Mouse (Mus musculus): ENCODE measurements around the gene Mlxipl. TPM values are rescaled to one million over a fixed set of nuclear protein-coding genes. Genes with fewer than 3 reads are reported as not detected.
A peak's percentile ranks its signal among the peaks of the same experiment; 100 is the strongest.

Mlxipl gene
- total and polyA plus RNA-seq, 2 experiments from 2014 or later: 0.79 to 1.2 TPM

- no peak for ATAC-seq (ENCODE audit: low FRiP score)
- Histone ChIP-seq H3K27me3 (ENCODE audit: insufficient read depth, low read length) (0 out of 2 replicates have a peak, but pooled peaks cover 3% of the 10 kb centered on the region), H3K9me3 (ENCODE audit: low read length) (no peaks in the 10 kb centered on the region), H3K4me3 (ENCODE audit: low read depth, low read length) (no peak overlapping the region), H3K4me2 (ENCODE audit: low read depth, low read length, poor library complexity, severe bottlenecking) (no peak overlapping the region), H3K36me3 (ENCODE audit: insufficient read depth, low read length) (no peaks in the 10 kb centered on the region), H3K27ac (ENCODE audit: low read depth, low read length) (no peak overlapping the region), H3K4me1 (ENCODE audit: insufficient read depth, low read length) (no peaks in the 10 kb centered on the region), H3K9ac (replicated peaks; ENCODE audit: low read length, poor library complexity, severe bottlenecking) (no peak overlapping the region)
- no peak for TF ChIP-seq CTCF (IDR thresholded peaks at IDR 0.05)
- DNase-seq (ENCODE audit: low spot score): no peak
- WGBS: 88% methylated on average over 6 of the region's 6 CpGs
These were observed 38.0 kb downstream of the Mlxipl start for GRCm38 (mm10) chr5:135127669-135128068.

DNA sequence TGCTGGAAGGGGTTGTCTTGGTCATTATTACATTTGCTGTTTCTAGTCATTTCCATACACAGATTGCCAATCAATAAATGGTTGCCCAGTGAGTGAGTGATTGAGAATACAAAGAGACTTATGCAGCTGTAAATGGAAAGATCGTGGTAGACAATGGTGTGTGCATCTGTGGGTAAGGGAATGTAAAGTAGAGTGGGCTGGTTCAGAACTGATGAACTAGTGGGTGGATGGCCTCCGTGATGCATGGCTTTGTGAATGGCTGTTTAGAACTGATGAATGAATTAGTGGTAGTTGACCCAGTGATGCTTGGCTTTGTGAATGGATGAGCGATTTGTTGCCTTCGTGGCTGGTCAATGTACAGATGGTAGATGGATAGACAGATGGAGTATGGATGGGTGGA, 40.1 kb downstream of the Mlxipl start:
- H3K9ac ChIP-seq (replicated peaks; ENCODE audit: low read length, poor library complexity, severe bottlenecking): no peak overlapping the region
- 85% methylated on average over 4 of the region's 4 CpGs for WGBS
- H3K4me3 ChIP-seq (ENCODE audit: low read depth, low read length): no peak overlapping the region
- H3K36me3 ChIP-seq (ENCODE audit: insufficient read depth, low read length): no peaks in the 10 kb centered on the region
- H3K4me1 ChIP-seq (ENCODE audit: insufficient read depth, low read length): 0 out of 2 replicates have a peak, but pooled peaks cover 5% of the 10 kb centered on the region
- DNase-seq (ENCODE audit: low spot score): no peak
- H3K4me2 ChIP-seq (ENCODE audit: low read depth, low read length, poor library complexity, severe bottlenecking): no peak overlapping the region
- peaks cover 14% of the 10 kb centered on the region for H3K27me3 ChIP-seq (ENCODE audit: insufficient read depth, low read length)
- ATAC-seq (ENCODE audit: low FRiP score): no peak
- H3K27ac ChIP-seq (ENCODE audit: low read depth, low read length): no peak overlapping the region
- no peaks in the 10 kb centered on the region for H3K9me3 ChIP-seq (ENCODE audit: low read length)
- TF ChIP-seq CTCF (IDR thresholded peaks at IDR 0.05): no peak

GRCm38 (mm10) chr5:135133736-135134405, 44.2 kb downstream of the Mlxipl start:
- DNase-seq (ENCODE audit: low spot score) (peak; percentile 62), ATAC-seq (ENCODE audit: low FRiP score) (0 out of 2 replicates have a peak, but pooled peaks have one; percentile 13)
- H3K4me1 ChIP-seq (ENCODE audit: insufficient read depth, low read length): 0 out of 2 replicates have a peak, but pooled peaks cover 5% of the 10 kb centered on the region
- TF ChIP-seq CTCF (IDR thresholded peaks at IDR 0.05): no peak
- H3K27ac ChIP-seq (ENCODE audit: low read depth, low read length): no peak overlapping the region
- no peaks in the 10 kb centered on the region for H3K9me3 ChIP-seq (ENCODE audit: low read length)
- peak overlapping the region; percentile 25 for H3K4me3 ChIP-seq (ENCODE audit: low read depth, low read length)
- WGBS: 4% methylated on average over 26 of the region's 26 CpGs
- peak overlapping the region; percentile 46 for H3K9ac ChIP-seq (replicated peaks; ENCODE audit: low read length, poor library complexity, severe bottlenecking)
- H3K27me3 ChIP-seq (ENCODE audit: insufficient read depth, low read length): peaks cover 16% of the 10 kb centered on the region
- H3K36me3 ChIP-seq (ENCODE audit: insufficient read depth, low read length): no peaks in the 10 kb centered on the region
- H3K4me2 ChIP-seq (ENCODE audit: low read depth, low read length, poor library complexity, severe bottlenecking): peak overlapping the region; percentile 55

GRCm38 (mm10) chr5:135134534-135134933, 44.8 kb downstream of the Mlxipl start:
- H3K4me2 ChIP-seq (ENCODE audit: low read depth, low read length, poor library complexity, severe bottlenecking): peak overlapping the region; percentile 55
- H3K4me1 ChIP-seq (ENCODE audit: insufficient read depth, low read length): 0 out of 2 replicates have a peak, but pooled peaks cover 5% of the 10 kb centered on the region
- no peak overlapping the region for H3K9ac ChIP-seq (replicated peaks; ENCODE audit: low read length, poor library complexity, severe bottlenecking)
- no peak overlapping the region for H3K27ac ChIP-seq (ENCODE audit: low read depth, low read length)
- no peaks in the 10 kb centered on the region for H3K36me3 ChIP-seq (ENCODE audit: insufficient read depth, low read length)
- 8% methylated on average over 8 of the region's 8 CpGs for WGBS
- peak overlapping the region; percentile 25 for H3K4me3 ChIP-seq (ENCODE audit: low read depth, low read length)
- peak; percentile 17 for DNase-seq (ENCODE audit: low spot score)
- no peaks in the 10 kb centered on the region for H3K9me3 ChIP-seq (ENCODE audit: low read length)
- peak; percentile 56 for TF ChIP-seq CTCF (IDR thresholded peaks at IDR 0.05)
- peaks cover 16% of the 10 kb centered on the region for H3K27me3 ChIP-seq (ENCODE audit: insufficient read depth, low read length)
- ATAC-seq (ENCODE audit: low FRiP score): no peak

DNA sequence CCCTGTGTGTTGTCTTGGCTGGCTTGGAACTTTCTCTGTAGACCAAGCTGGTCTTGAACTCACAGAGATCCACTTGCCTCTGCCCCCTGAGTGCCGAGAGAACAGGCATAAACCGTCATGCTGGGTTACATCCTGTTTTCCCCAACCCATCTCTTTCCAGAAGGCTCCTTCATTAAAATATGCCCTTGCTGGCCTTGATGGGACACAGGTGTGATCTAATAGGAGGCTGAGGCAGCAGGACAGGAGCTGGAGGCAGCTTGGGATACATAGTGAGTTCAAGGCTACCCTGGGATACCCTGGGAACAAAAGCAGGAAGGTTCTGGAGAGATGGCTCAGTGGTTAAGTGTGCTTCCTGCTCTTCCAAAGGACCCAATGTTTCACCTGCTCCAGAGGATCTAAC, 50.2 kb downstream of the Mlxipl start:
- Histone ChIP-seq H3K9ac (replicated peaks; ENCODE audit: low read length, poor library complexity, severe bottlenecking) (no peak overlapping the region), H3K4me1 (ENCODE audit: insufficient read depth, low read length) (no peaks in the 10 kb centered on the region), H3K4me2 (ENCODE audit: low read depth, low read length, poor library complexity, severe bottlenecking) (no peak overlapping the region), H3K27me3 (ENCODE audit: insufficient read depth, low read length) (peaks cover 2% of the 10 kb centered on the region; the same call in 1 of the 2 replicates), H3K4me3 (ENCODE audit: low read depth, low read length) (no peak overlapping the region), H3K27ac (ENCODE audit: low read depth, low read length) (no peak overlapping the region), H3K36me3 (ENCODE audit: insufficient read depth, low read length) (no peaks in the 10 kb centered on the region), H3K9me3 (ENCODE audit: low read length) (no peaks in the 10 kb centered on the region)
- WGBS: 76% methylated on average over 2 of the region's 2 CpGs
- TF ChIP-seq CTCF (IDR thresholded peaks at IDR 0.05): no peak
- ATAC-seq (ENCODE audit: low FRiP score) (no peak), DNase-seq (ENCODE audit: low spot score) (no peak)

- Histone ChIP-seq H3K9me3 (ENCODE audit: low read length) (no peaks in the 10 kb centered on the region), H3K4me2 (ENCODE audit: low read depth, low read length, poor library complexity, severe bottlenecking) (no peak overlapping the region), H3K27me3 (ENCODE audit: insufficient read depth, low read length) (no peaks in the 10 kb centered on the region), H3K27ac (ENCODE audit: low read depth, low read length) (no peak overlapping the region), H3K9ac (replicated peaks; ENCODE audit: low read length, poor library complexity, severe bottlenecking) (no peak overlapping the region), H3K4me1 (ENCODE audit: insufficient read depth, low read length) (no peaks in the 10 kb centered on the region), H3K36me3 (ENCODE audit: insufficient read depth, low read length) (no peaks in the 10 kb centered on the region), H3K4me3 (ENCODE audit: low read depth, low read length) (no peak overlapping the region)
- ATAC-seq (ENCODE audit: low FRiP score) (no peak), DNase-seq (ENCODE audit: low spot score) (no peak)
- WGBS: 63% methylated on average over 4 of the region's 4 CpGs
- no peak for TF ChIP-seq CTCF (IDR thresholded peaks at IDR 0.05)
These were observed 54.8 kb downstream of the Mlxipl start for GRCm38 (mm10) chr5:135144469-135144868.

All from midbrain, postnatal 0 days (tissue).